Mouse (Mus musculus) small intestine, adult 2 months (tissue): Measurements from ENCODE around the gene Gm20388. TPM values are rescaled to one million over a fixed set of nuclear protein-coding genes. Genes with fewer than 3 reads are reported as not detected.

Source experiments
- H3K27ac ChIP-seq: fragments of 200-500 bp; 2 replicates; pipeline ENCODE4 v1.5.1; 2012; ENCODE audit warnings: low read depth, low read length, control low read depth, inconsistent platforms; ENCODE audit not compliant: insufficient read depth
- H3K27me3 ChIP-seq: fragments of 200-500 bp; 2 replicates; pipeline ENCODE4 v1.6.1; 2012; ENCODE audit warnings: mild to moderate bottlenecking, moderate library complexity, low read length, inconsistent platforms; ENCODE audit not compliant: control insufficient read depth, insufficient read depth
- H3K36me3 ChIP-seq: fragments of 200-500 bp; 2 replicates; pipeline ENCODE4 v1.6.1; 2012; ENCODE audit warnings: mild to moderate bottlenecking, low read length, control low read depth, inconsistent platforms; ENCODE audit not compliant: control insufficient read depth, insufficient read depth
- H3K4me1 ChIP-seq: fragments of 200-500 bp; 2 replicates; pipeline ENCODE4 v1.6.1; 2012; ENCODE audit warnings: low read length, inconsistent platforms, mixed read lengths; ENCODE audit not compliant: control insufficient read depth, insufficient read depth, insufficient read length
- H3K4me3 ChIP-seq: fragments of 200-500 bp; 2 replicates; pipeline ENCODE4 v1.5.1; 2012; ENCODE audit warnings: low read depth, mild to moderate bottlenecking, control low read depth, inconsistent platforms, low read length, moderate library complexity
- CTCF ChIP-seq: fragments of 200-500 bp; IDR thresholded peaks from 2 replicates; pipeline ENCODE4 v1.5.1; 2012; ENCODE audit warnings: low read depth, mild to moderate bottlenecking, control low read depth, inconsistent platforms, low read length, moderate library complexity, mixed read lengths; ENCODE audit not compliant: insufficient replicate concordance, insufficient read length; ENCODE audit errors: extremely low read depth
- POLR2A ChIP-seq: fragments of 200-500 bp; IDR thresholded peaks from 2 replicates; pipeline ENCODE4 v1.6.1; 2012; ENCODE audit warnings: low read depth, mild to moderate bottlenecking, control low read depth, inconsistent platforms, low read length, moderate library complexity
- WGBS: fragments of 180-500 bp; shearing (Covaris S2); methylation state at CpG from one replicate; pipeline ENCODE4 v1.1.7; 2018; 5-methylcytosine and 5-hydroxymethylcytosine counted together
- polyA plus RNA-seq: library from polyadenylated mRNA; depleted of rRNA; stranded (reverse); fragments of >200 nt; gene quantifications from 2 replicates; pipeline ENCODE4 v1.2.3, GENCODE M21; 2012

Gm20388 gene
- polyA plus RNA-seq, 1 experiment, result 37.3 TPM

- no peaks in the 10 kb centered on the region for H3K36me3 ChIP-seq
- H3K27ac ChIP-seq, result no peak overlapping the region
- peaks cover 16% of the 10 kb centered on the region for H3K4me1 ChIP-seq
- H3K27me3 ChIP-seq, result no peaks in the 10 kb centered on the region; the same call in 1 of the 2 replicates
- H3K4me3 ChIP-seq, result no peak overlapping the region
- WGBS, result 68% methylated on average over 12 of the region's 12 CpGs
- TF ChIP-seq POLR2A, result no peak
- TF ChIP-seq CTCF, result no peak
These were observed 2801.9 kb downstream of the Gm20388 start for GRCm38 (mm10) chr8:122712411-122713156.

GRCm38 (mm10) chr8:122713157-122713518 lies 2802.5 kb downstream of the Gm20388 start:
- H3K36me3 ChIP-seq, result no peaks in the 10 kb centered on the region
- TF ChIP-seq CTCF, result no peak
- no peak for TF ChIP-seq POLR2A
- H3K27me3 ChIP-seq, result no peaks in the 10 kb centered on the region; the same call in 1 of the 2 replicates
- no peak overlapping the region for H3K4me3 ChIP-seq
- peaks cover 18% of the 10 kb centered on the region for H3K4me1 ChIP-seq
- no peak overlapping the region for H3K27ac ChIP-seq
- WGBS, result 91% methylated on average over 5 of the region's 5 CpGs

- 84% methylated on average over 8 of the region's 8 CpGs for WGBS
- H3K36me3 ChIP-seq, result no peaks in the 10 kb centered on the region
These were observed 2805.9 kb downstream of the Gm20388 start for GRCm38 (mm10) chr8:122716566-122716965.

DNA sequence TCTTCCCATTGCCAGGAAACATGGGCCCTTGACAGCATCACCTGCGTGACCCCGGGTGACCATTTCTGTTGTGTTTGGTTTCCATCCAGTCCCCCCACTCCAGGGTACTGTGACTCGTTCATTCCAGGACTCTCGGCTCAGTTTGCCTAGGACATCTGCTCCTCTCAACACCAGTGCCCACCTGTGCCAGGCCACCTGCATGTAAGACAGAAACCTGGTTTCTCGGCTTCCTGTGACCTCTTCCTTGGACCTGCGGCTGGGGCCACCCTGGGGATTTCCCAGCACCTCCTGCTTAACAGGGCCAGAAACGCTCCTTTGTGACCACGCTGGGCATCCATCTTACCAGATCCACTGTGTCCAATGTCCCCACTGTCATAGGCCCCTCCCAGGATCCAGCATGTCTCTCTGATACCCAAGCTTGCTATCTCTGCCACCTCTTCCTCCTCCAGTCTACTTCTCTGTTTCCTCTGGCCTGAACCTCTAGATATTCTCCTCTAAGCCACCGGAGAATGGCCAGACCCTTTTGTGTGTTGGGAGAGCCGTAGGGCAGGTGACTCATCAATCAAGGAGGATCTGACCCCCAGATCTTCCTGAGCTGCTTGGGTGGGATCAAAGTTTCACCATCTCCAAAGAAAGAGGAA lies 2807.3 kb downstream of the Gm20388 start:
- H3K4me3 ChIP-seq, result no peak overlapping the region
- peaks cover 27% of the 10 kb centered on the region for H3K4me1 ChIP-seq
- 70% methylated on average over 10 of the region's 10 CpGs for WGBS
- no peaks in the 10 kb centered on the region for H3K27me3 ChIP-seq
- H3K27ac ChIP-seq, result no peak overlapping the region
- no peaks in the 10 kb centered on the region for H3K36me3 ChIP-seq
- no peak for TF ChIP-seq POLR2A

More at GRCm38 (mm10) chr8:122716566-122716965, 2805.9 kb downstream of the Gm20388 start:
- Histone ChIP-seq H3K4me3 (no peak overlapping the region), H3K27ac (no peak overlapping the region), H3K4me1 (peaks cover 30% of the 10 kb centered on the region), H3K27me3 (no peaks in the 10 kb centered on the region)
- TF ChIP-seq CTCF, result no peak
- TF ChIP-seq POLR2A, result no peak

- H3K4me1 ChIP-seq, result peaks cover 27% of the 10 kb centered on the region
- no peaks in the 10 kb centered on the region for H3K36me3 ChIP-seq
- H3K27me3 ChIP-seq, result no peaks in the 10 kb centered on the region
- H3K27ac ChIP-seq, result no peak overlapping the region
- peak overlapping the region; percentile 11; the same call in 1 of the 2 replicates for H3K4me3 ChIP-seq
- no peak for TF ChIP-seq CTCF
- TF ChIP-seq POLR2A, result no peak
- 41% methylated on average over 14 of the region's 14 CpGs for WGBS
These were observed 2808.3 kb downstream of the Gm20388 start for GRCm38 (mm10) chr8:122718711-122719499.

GRCm38 (mm10) chr8:122719500-122720065 lies 2808.9 kb downstream of the Gm20388 start:
- no peaks in the 10 kb centered on the region for H3K27me3 ChIP-seq
- no peaks in the 10 kb centered on the region for H3K36me3 ChIP-seq
- WGBS, result 26% methylated on average over 7 of the region's 7 CpGs
- peaks cover 27% of the 10 kb centered on the region for H3K4me1 ChIP-seq
- no peak overlapping the region for H3K4me3 ChIP-seq
- H3K27ac ChIP-seq, result no peak overlapping the region
- TF ChIP-seq POLR2A (no peak), CTCF (no peak)
